Mouse (Mus musculus) left cerebral cortex, postnatal 4 days (tissue): Measurements from ENCODE around the gene AV320801. TPM values are rescaled to one million over a fixed set of nuclear protein-coding genes. Genes with fewer than 3 reads are reported as not detected.
"Not testable (repeated sequence)": the region's sequence is repeated elsewhere in the genome, so short reads cannot be mapped to it uniquely, and the experiment has no call there.

Source experiments
- DNase-seq: peaks from one replicate; pipeline ENCODE4 v3.0.0-alpha.2; 2022
- intact Hi-C: fragments of 180-260 bp; cut with DNase I; formaldehyde crosslinking; loops from one replicate; pipeline ENCODE4 v1.15.1; 2025
- total RNA-seq, 2 experiments: library from RNA; stranded (reverse); gene quantifications; 2 replicates each; pipeline ENCODE4 v1.2.3; 2021

The AV320801 gene
- total RNA-seq: not detected

- intact Hi-C loops, DNase-seq: not testable (repeated sequence)
Measured at GRCm38 (mm10) chrX:135494288-135494687, at the start of gene AV320801. TSS of gene AV320801 (plus strand) at chrX:135494588.

GRCm38 (mm10) chrX:135464160-135464559, 30.2 kb upstream of the AV320801 start:
- intact Hi-C loops, DNase-seq: not testable (repeated sequence)

GRCm38 (mm10) chrX:135481902-135482301, 12.5 kb upstream of the AV320801 start:
- DNase-seq, intact Hi-C loops: not testable (repeated sequence)

GRCm38 (mm10) chrX:135483183-135483582, 11.2 kb upstream of the AV320801 start:
- DNase-seq, intact Hi-C loops: not testable (repeated sequence)

Other genes with a start within 250 kb of the AV320801 start
- gene Pramel3, start 192.3 kb upstream of the AV320801 start, total RNA-seq: not detected
- gene Gm5128, start 121.3 kb upstream of the AV320801 start, total RNA-seq: not detected
- gene Gm7903, start 60.8 kb upstream of the AV320801 start, total RNA-seq: not detected
- not detected for gene Nxf7, start 104.2 kb downstream of the AV320801 start, total RNA-seq
- gene Prame, start 133.1 kb downstream of the AV320801 start, total RNA-seq: not detected
- not detected for gene Tcp11x2, start 199.2 kb downstream of the AV320801 start, total RNA-seq
- gene Tmsb15a, start 230.7 kb downstream of the AV320801 start, total RNA-seq: not detected
- gene Armcx5, start 248.1 kb downstream of the AV320801 start, total RNA-seq: 10 to 100 TPM; 23.4 to 25.4 TPM
- gene Gprasp1, start 248.1 kb downstream of the AV320801 start, total RNA-seq: 100 to 1,000 TPM; 291 to 324 TPM